Mouse (Mus musculus) kidney, embryonic 16.5 days (tissue): ENCODE measurements around the gene Tshr. TPM values are rescaled to one million over a fixed set of nuclear protein-coding genes. Genes with fewer than 3 reads are reported as not detected.
A peak's percentile ranks its signal among the peaks of the same experiment; 100 is the strongest.

Experiments used
- ATAC-seq: fragments of 200-750 bp; cut with Nextera tagmentation; 2 replicates; pipeline ENCODE4 v1.8.0; 2017; ENCODE audit warnings: moderate TSS enrichment; ENCODE audit not compliant: low FRiP score, low TSS enrichment
- H3K27ac ChIP-seq: fragments of 300-500 bp; sonication (generic); 2 replicates; pipeline ENCODE4 v1.5.1; 2014; ENCODE audit warnings: low read length
- H3K27me3 ChIP-seq: fragments of 300-500 bp; sonication (generic); 2 replicates; pipeline ENCODE4 v1.6.1; 2014; ENCODE audit warnings: low read length, control low read depth, mixed read lengths; ENCODE audit not compliant: insufficient read depth
- H3K36me3 ChIP-seq: fragments of 300-500 bp; sonication (generic); 2 replicates; pipeline ENCODE4 v1.6.1; 2014; ENCODE audit warnings: low read length, control low read depth, mixed read lengths; ENCODE audit not compliant: insufficient read depth
- H3K4me1 ChIP-seq: fragments of 300-500 bp; sonication (generic); 2 replicates; pipeline ENCODE4 v1.6.1; 2014; ENCODE audit warnings: low read length, control low read depth, mixed read lengths; ENCODE audit not compliant: insufficient read depth
- H3K4me2 ChIP-seq: fragments of 300-500 bp; sonication (generic); replicated peaks from 2 replicates; pipeline ENCODE4 v1.6.1; 2014; ENCODE audit warnings: low read depth, low read length
- H3K4me3 ChIP-seq: fragments of 300-500 bp; sonication (generic); 2 replicates; pipeline ENCODE4 v1.5.1; 2014; ENCODE audit warnings: mild to moderate bottlenecking, low read length
- H3K9ac ChIP-seq: fragments of 300-500 bp; sonication (generic); replicated peaks from 2 replicates; pipeline ENCODE4 v1.6.1; 2014; ENCODE audit warnings: low read length
- H3K9me3 ChIP-seq: fragments of 300-500 bp; sonication (generic); 2 replicates; pipeline ENCODE4 v1.6.1; 2016; ENCODE audit warnings: low read length, control low read depth
- WGBS: fragments of 180-500 bp; shearing (Covaris S2); extraction: QIAGEN DNeasy Blood & Tissue Kit; methylation state at CpG from one replicate; pipeline ENCODE4 v1.1.7; 2014; 5-methylcytosine and 5-hydroxymethylcytosine counted together
- polyA plus RNA-seq: library from polyadenylated mRNA; unstranded; fragments of >200 nt; fragmentation: Nextera tagmentation; extraction: Ambion mirVana; gene quantifications from 2 replicates; pipeline ENCODE4 v1.2.1, GENCODE M21; 2015

Tshr gene
- polyA plus RNA-seq, 1 experiment from 2014 or later, result 0.81 TPM

DNA sequence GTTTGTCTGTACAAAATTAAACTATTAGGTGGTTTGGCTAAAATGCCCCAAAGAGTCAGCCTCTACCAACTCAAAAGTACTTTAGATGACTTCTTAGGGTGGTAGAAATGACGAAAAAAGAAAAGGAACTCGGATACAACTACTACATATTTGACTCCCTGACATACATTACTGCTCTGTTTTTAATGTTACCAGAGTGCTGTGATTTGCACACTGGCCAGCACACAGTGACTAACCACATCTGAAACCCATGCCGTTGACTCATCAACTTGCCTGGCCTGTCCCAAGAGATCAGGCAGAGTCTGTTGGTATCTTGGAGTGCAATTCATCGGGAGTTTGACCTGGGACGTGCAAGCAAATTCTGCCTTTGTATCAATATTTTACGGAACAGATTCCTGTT, 206.4 kb downstream of the Tshr start:
- Histone ChIP-seq H3K9ac (peak overlapping the region; percentile 100), H3K36me3 (peaks cover 3% of the 10 kb centered on the region; the same call in 1 of the 2 replicates), H3K4me1 (peaks cover 18% of the 10 kb centered on the region), H3K4me2 (peak overlapping the region; percentile 63), H3K27me3 (no peaks in the 10 kb centered on the region), H3K4me3 (peak overlapping the region; percentile 90), H3K9me3 (no peaks in the 10 kb centered on the region), H3K27ac (peak overlapping the region; percentile 95)
- 36% methylated on average over 6 of the region's 6 CpGs for WGBS
- ATAC-seq, result no peak

DNA sequence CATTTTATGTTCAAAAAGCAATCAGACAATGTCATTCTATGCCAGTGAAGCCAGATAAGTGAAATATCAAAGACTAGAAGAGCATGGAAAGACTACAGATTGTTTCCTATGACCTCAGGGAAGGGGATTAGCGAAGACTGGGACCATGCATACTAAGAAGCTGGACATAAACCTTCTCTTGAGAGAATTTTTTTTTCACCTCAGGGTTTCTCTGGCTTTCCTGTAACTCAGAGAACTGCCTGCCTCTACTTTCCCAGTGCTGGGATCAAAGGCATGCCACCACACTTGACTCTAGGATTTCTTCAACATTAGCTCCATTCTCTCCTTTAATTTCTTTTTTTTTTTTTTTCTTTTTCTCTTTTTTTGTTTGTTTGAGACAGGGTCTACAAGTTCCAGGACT, 206.8 kb downstream of the Tshr start:
- H3K9me3 ChIP-seq, result no peaks in the 10 kb centered on the region
- H3K4me2 ChIP-seq, result peak overlapping the region; percentile 63
- ATAC-seq, result no peak
- peaks cover 18% of the 10 kb centered on the region for H3K4me1 ChIP-seq
- peak overlapping the region; percentile 100; the same call in 1 of the 2 replicates for H3K9ac ChIP-seq
- no peaks in the 10 kb centered on the region for H3K27me3 ChIP-seq
- peak overlapping the region; percentile 95 for H3K27ac ChIP-seq
- H3K4me3 ChIP-seq, result peak overlapping the region; percentile 90
- no peaks in the 10 kb centered on the region for H3K36me3 ChIP-seq
- WGBS, result 87% methylated on average over 1 of the region's 1 CpGs

DNA sequence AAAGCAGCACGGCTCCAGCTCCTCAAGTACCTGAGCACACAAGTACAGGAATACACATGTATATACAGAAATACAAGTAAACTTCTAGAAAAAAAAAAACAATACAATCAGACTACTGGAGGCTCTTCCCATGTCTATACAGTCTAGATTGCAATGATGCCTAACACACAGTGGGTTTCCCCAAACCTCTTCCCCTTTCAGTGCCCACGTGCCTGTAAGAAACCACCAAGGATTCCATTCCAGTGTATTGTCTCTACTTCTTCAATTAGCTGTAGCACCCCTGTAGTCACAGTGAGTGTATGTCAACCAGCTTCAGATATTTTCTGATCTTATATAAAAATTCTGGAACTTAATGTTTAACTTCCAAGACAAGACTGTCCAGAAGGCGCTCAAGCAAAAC, 207.8 kb downstream of the Tshr start:
- 83% methylated on average over 3 of the region's 3 CpGs for WGBS
- no peak overlapping the region for H3K9ac ChIP-seq
- H3K4me2 ChIP-seq, result no peak overlapping the region
- no peak overlapping the region for H3K4me3 ChIP-seq
- H3K9me3 ChIP-seq, result no peaks in the 10 kb centered on the region
- H3K4me1 ChIP-seq, result peaks cover 14% of the 10 kb centered on the region
- no peak for ATAC-seq
- no peak overlapping the region for H3K27ac ChIP-seq
- no peaks in the 10 kb centered on the region for H3K27me3 ChIP-seq
- no peaks in the 10 kb centered on the region for H3K36me3 ChIP-seq

Other genes with a start within 250 kb of the Tshr start
- gene Cep128, start 154 bp upstream of the Tshr start, polyA plus RNA-seq, result 7.2 and 9.3 TPM in 2 replicates
- 50.3 and 51.3 TPM in 2 replicates for gene Gtf2a1, start 205.9 kb downstream of the Tshr start, polyA plus RNA-seq